Mouse (Mus musculus): ENCODE measurements around the gene Sergef. TPM values are rescaled to one million over a fixed set of nuclear protein-coding genes. Genes with fewer than 3 reads are reported as not detected.

Sergef gene
- polyA plus RNA-seq, 1 experiment from 2014 or later = 45.6 TPM

- Histone ChIP-seq H3K36me3 (replicated peaks) (no peaks in the 10 kb centered on the region), H3K27me3 (replicated peaks) (no peaks in the 10 kb centered on the region), H3K4me2 (no peak overlapping the region), H3K9me3 (no peaks in the 10 kb centered on the region), H3K9ac (no peak overlapping the region), H3K4me1 (peaks cover 9% of the 10 kb centered on the region; the same call in 1 of the 2 replicates), H3K4me3 (no peak overlapping the region), H3K27ac (no peak overlapping the region)
- ATAC-seq (replicated peaks) = no peak
- WGBS = 86% methylated on average over 5 of the region's 5 CpGs
Observed at GRCm38 (mm10) chr7:46529259-46529658, 110.3 kb downstream of the Sergef start.

GRCm38 (mm10) chr7:46526665-46527154 is 112.9 kb downstream of the Sergef start:
- ATAC-seq (replicated peaks) = no peak
- H3K27me3 ChIP-seq (replicated peaks) = no peaks in the 10 kb centered on the region
- H3K9me3 ChIP-seq = no peaks in the 10 kb centered on the region
- no peak overlapping the region for H3K4me2 ChIP-seq
- WGBS = 60% methylated on average over 6 of the region's 6 CpGs
- H3K4me3 ChIP-seq = no peak overlapping the region
- peaks cover 9% of the 10 kb centered on the region; the same call in 1 of the 2 replicates for H3K4me1 ChIP-seq
- no peaks in the 10 kb centered on the region for H3K36me3 ChIP-seq (replicated peaks)
- H3K27ac ChIP-seq = no peak overlapping the region
- H3K9ac ChIP-seq = no peak overlapping the region

- no peak overlapping the region for H3K4me3 ChIP-seq
- 88% methylated on average over 7 of the region's 7 CpGs for WGBS
- H3K27ac ChIP-seq = no peak overlapping the region
- H3K9ac ChIP-seq = no peak overlapping the region
- peaks cover 8% of the 10 kb centered on the region for H3K4me1 ChIP-seq
- no peak overlapping the region for H3K4me2 ChIP-seq
- no peaks in the 10 kb centered on the region for H3K36me3 ChIP-seq (replicated peaks)
- no peaks in the 10 kb centered on the region for H3K27me3 ChIP-seq (replicated peaks)
- no peak for ATAC-seq (replicated peaks)
- no peaks in the 10 kb centered on the region for H3K9me3 ChIP-seq
Observed at GRCm38 (mm10) chr7:46523215-46523614, 116.4 kb downstream of the Sergef start.

- H3K36me3 ChIP-seq (replicated peaks) = no peaks in the 10 kb centered on the region
- no peaks in the 10 kb centered on the region for H3K27me3 ChIP-seq (replicated peaks)
- no peak overlapping the region for H3K4me3 ChIP-seq
- no peak for ATAC-seq (replicated peaks)
- no peak overlapping the region for H3K27ac ChIP-seq
- 96% methylated on average over 17 of the region's 17 CpGs for WGBS
- H3K9ac ChIP-seq = no peak overlapping the region
- peaks cover 8% of the 10 kb centered on the region for H3K4me1 ChIP-seq
- no peak overlapping the region for H3K4me2 ChIP-seq
- no peaks in the 10 kb centered on the region for H3K9me3 ChIP-seq
Observed at GRCm38 (mm10) chr7:46521794-46522193, 117.8 kb downstream of the Sergef start.

- no peaks in the 10 kb centered on the region for H3K36me3 ChIP-seq (replicated peaks)
- peaks cover 8% of the 10 kb centered on the region for H3K4me1 ChIP-seq
- no peaks in the 10 kb centered on the region for H3K27me3 ChIP-seq (replicated peaks)
- ATAC-seq (replicated peaks) = no peak; the same call in 1 of the 2 replicates
- no peak overlapping the region for H3K4me2 ChIP-seq
- 57% methylated on average over 11 of the region's 11 CpGs for WGBS
- peak overlapping the region; percentile 17; the same call in 1 of the 2 replicates for H3K27ac ChIP-seq
- H3K9me3 ChIP-seq = no peaks in the 10 kb centered on the region
- no peak overlapping the region for H3K4me3 ChIP-seq
- no peak overlapping the region for H3K9ac ChIP-seq
Observed at GRCm38 (mm10) chr7:46519148-46519547, 120.5 kb downstream of the Sergef start.

- no peaks in the 10 kb centered on the region for H3K9me3 ChIP-seq
- no peaks in the 10 kb centered on the region for H3K36me3 ChIP-seq (replicated peaks)
- H3K27me3 ChIP-seq (replicated peaks) = no peaks in the 10 kb centered on the region
- ATAC-seq (replicated peaks) = no peak
- no peak overlapping the region for H3K9ac ChIP-seq
- H3K27ac ChIP-seq = no peak overlapping the region
- peaks cover 8% of the 10 kb centered on the region for H3K4me1 ChIP-seq
- H3K4me3 ChIP-seq = no peak overlapping the region
- H3K4me2 ChIP-seq = no peak overlapping the region
- 65% methylated on average over 5 of the region's 5 CpGs for WGBS
Observed at GRCm38 (mm10) chr7:46517158-46517557, 122.4 kb downstream of the Sergef start.

GRCm38 (mm10) chr7:46515960-46516359 is 123.6 kb downstream of the Sergef start:
- WGBS = 78% methylated on average over 5 of the region's 5 CpGs
- no peak for ATAC-seq (replicated peaks)
- Histone ChIP-seq H3K4me1 (peaks cover 10% of the 10 kb centered on the region), H3K4me2 (no peak overlapping the region), H3K4me3 (no peak overlapping the region), H3K36me3 (replicated peaks) (no peaks in the 10 kb centered on the region), H3K27ac (no peak overlapping the region), H3K9me3 (no peaks in the 10 kb centered on the region), H3K9ac (no peak overlapping the region), H3K27me3 (replicated peaks) (no peaks in the 10 kb centered on the region)

GRCm38 (mm10) chr7:46514981-46515380 is 124.6 kb downstream of the Sergef start:
- Histone ChIP-seq H3K4me2 (no peak overlapping the region), H3K4me3 (no peak overlapping the region), H3K27me3 (replicated peaks) (no peaks in the 10 kb centered on the region), H3K9ac (no peak overlapping the region), H3K27ac (no peak overlapping the region), H3K4me1 (peaks cover 18% of the 10 kb centered on the region), H3K36me3 (replicated peaks) (no peaks in the 10 kb centered on the region), H3K9me3 (no peaks in the 10 kb centered on the region)
- WGBS = 93% methylated on average over 8 of the region's 8 CpGs
- no peak for ATAC-seq (replicated peaks)

GRCm38 (mm10) chr7:46513562-46513961 is 126.0 kb downstream of the Sergef start:
- no peaks in the 10 kb centered on the region for H3K27me3 ChIP-seq (replicated peaks)
- H3K9me3 ChIP-seq = no peaks in the 10 kb centered on the region
- no peaks in the 10 kb centered on the region for H3K36me3 ChIP-seq (replicated peaks)
- ATAC-seq (replicated peaks) = no peak
- H3K9ac ChIP-seq = no peak overlapping the region
- no peak overlapping the region for H3K4me3 ChIP-seq
- WGBS = 77% methylated on average over 8 of the region's 8 CpGs
- H3K4me2 ChIP-seq = no peak overlapping the region
- no peak overlapping the region for H3K27ac ChIP-seq
- H3K4me1 ChIP-seq = peaks cover 28% of the 10 kb centered on the region

GRCm38 (mm10) chr7:46512792-46513191 is 126.8 kb downstream of the Sergef start:
- Histone ChIP-seq H3K9me3 (no peaks in the 10 kb centered on the region), H3K9ac (no peak overlapping the region), H3K27me3 (replicated peaks) (no peaks in the 10 kb centered on the region), H3K4me3 (no peak overlapping the region), H3K36me3 (replicated peaks) (no peaks in the 10 kb centered on the region), H3K27ac (peak overlapping the region; percentile 20; the same call in 1 of the 2 replicates), H3K4me2 (no peak overlapping the region), H3K4me1 (peaks cover 26% of the 10 kb centered on the region)
- WGBS = 75% methylated on average over 5 of the region's 5 CpGs
- no peak for ATAC-seq (replicated peaks)

- Histone ChIP-seq H3K27ac (0 out of 2 replicates have a peak overlapping the region, but pooled peaks have one; percentile 77), H3K9ac (no peak overlapping the region), H3K9me3 (no peaks in the 10 kb centered on the region), H3K4me3 (no peak overlapping the region), H3K36me3 (replicated peaks) (no peaks in the 10 kb centered on the region), H3K4me1 (peaks cover 26% of the 10 kb centered on the region), H3K4me2 (no peak overlapping the region), H3K27me3 (replicated peaks) (no peaks in the 10 kb centered on the region)
- no peak for ATAC-seq (replicated peaks)
- 66% methylated on average over 2 of the region's 2 CpGs for WGBS
Observed at GRCm38 (mm10) chr7:46510806-46511205, 128.8 kb downstream of the Sergef start.

GRCm38 (mm10) chr7:46509391-46510310 is 130.0 kb downstream of the Sergef start:
- 22% methylated on average over 24 of the region's 24 CpGs for WGBS
- Histone ChIP-seq H3K9me3 (no peaks in the 10 kb centered on the region), H3K27ac (peak overlapping the region; percentile 77), H3K9ac (no peak overlapping the region), H3K4me3 (peak overlapping the region; percentile 15), H3K36me3 (replicated peaks) (no peaks in the 10 kb centered on the region), H3K27me3 (replicated peaks) (no peaks in the 10 kb centered on the region), H3K4me2 (peak overlapping the region; percentile 40), H3K4me1 (peaks cover 26% of the 10 kb centered on the region)
- ATAC-seq (replicated peaks) = peak; percentile 77

All from midbrain, embryonic 15.5 days (tissue).